Mouse (Mus musculus) left cerebral cortex, postnatal 14 days (tissue): ENCODE data around the gene H2-Aa. TPM values are rescaled to one million over a fixed set of nuclear protein-coding genes. Genes with fewer than 3 reads are reported as not detected.
A peak's percentile ranks its signal among the peaks of the same experiment; 100 is the strongest.
"Not testable (repeated sequence)": the region's sequence is repeated elsewhere in the genome, so short reads cannot be mapped to it uniquely, and the experiment has no call there.

Experiments used
- DNase-seq, 2 experiments: peaks; one replicate each; pipeline ENCODE4 v3.0.0; 2021 to 2022; ENCODE audit warnings: low spot score in 2 of 2, mixed read lengths in 1 of 2
- intact Hi-C: fragments of 180-260 bp; cut with DNase I; formaldehyde crosslinking; loops from one replicate; pipeline ENCODE4 v1.15.1; 2025
- long read RNA-seq, 2 experiments: library from polyadenylated mRNA; stranded (forward); transcript quantifications; one replicate each; pipeline ENCODE4 v2.0.0; 2021
- total RNA-seq, 2 experiments: library from RNA; stranded (reverse); gene quantifications; 2 replicates each; pipeline ENCODE4 v1.2.3; 2021

H2-Aa gene
- 1 to 10 TPM; 1.6 to 1.7 TPM for total RNA-seq
- long read RNA-seq, experiment 1, partial matches to known transcripts: 0 of 1 reads
- long read RNA-seq, experiment 1, other reads (novel, unspliced or antisense): 0 of 1 reads
- long read RNA-seq, experiment 2, partial matches to known transcripts: 0 of 1 reads
- long read RNA-seq, experiment 2, other reads (novel, unspliced or antisense): 0 of 1 reads

- DNase-seq: peak; percentile 84 to 89
- intact Hi-C loops: no loop called here
Observed at GRCm38 (mm10) chr17:34287648-34288047, at the start of gene H2-Aa. Gene H2-Aa, minus strand, starts transcription at chr17:34287823.

- DNase-seq: no peak
- intact Hi-C loops: no loop called here
Observed at GRCm38 (mm10) chr17:34331200-34331599, 43.6 kb upstream of the H2-Aa start.

DNA sequence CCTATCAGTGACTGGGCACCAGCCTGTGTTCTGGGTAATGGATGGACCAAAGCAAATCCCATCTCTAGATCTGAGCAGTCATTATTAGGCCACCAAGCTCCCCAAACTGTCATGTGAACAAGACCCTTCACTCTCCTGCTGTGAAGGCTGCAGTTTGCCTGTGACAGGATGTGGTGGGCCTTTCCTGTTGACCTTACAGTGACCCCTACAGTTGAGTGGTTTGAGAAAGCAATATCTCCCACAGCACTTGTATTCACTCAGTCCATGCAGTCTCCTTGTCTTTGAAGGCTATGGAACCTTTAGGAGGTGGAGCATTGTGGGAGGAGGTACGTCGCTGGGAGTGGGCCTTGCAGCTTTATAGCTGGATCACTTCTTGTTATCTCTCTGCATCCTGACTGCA, 42.2 kb upstream of the H2-Aa start:
- intact Hi-C loops: no loop called here
- no peak for DNase-seq

DNA sequence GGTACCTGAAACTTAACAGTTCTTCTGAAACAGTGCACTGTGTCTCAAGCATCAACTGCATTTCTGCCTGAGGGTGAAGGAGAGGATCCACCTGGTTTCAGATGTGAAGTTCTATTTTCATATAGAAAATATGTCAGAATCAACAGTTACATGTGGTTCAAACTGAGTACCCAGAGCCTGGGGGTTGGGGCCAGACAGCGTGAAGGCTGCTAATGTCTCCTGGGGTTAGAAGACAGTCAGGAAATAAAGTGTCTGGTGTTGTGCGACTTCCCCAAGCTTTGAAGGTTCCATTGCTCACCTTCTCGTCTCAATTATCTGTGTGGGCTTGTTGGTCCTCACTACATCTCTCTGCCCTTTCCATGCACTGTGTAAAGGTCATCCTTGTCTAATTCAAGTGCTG, 38.8 kb upstream of the H2-Aa start:
- DNase-seq: no peak
- intact Hi-C loops: no loop called here

DNA sequence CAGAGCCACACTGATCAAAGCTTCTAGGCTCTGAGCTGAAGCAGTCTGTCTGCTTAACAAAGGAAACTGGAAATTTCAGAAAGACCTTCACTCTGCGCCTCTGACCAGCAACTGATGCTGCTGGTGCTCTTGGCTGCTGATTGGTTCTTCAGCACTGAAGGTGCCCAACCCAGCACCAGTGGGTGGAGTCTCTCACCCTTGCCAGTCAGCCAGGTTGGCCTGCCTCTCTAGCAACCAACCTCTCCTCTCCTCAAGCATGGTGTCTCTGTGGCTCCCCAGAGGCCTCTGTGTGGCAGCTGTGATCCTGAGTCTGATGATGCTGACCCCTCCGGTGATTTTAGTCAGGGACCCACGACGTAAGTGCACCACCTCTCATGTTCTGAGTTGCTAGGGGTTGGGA, 37.8 kb upstream of the H2-Aa start, which contains the start of gene H2-Eb2:
Gene H2-Eb2 (plus strand): TSS at position 230 of the 400 bp plus-strand sequence.
- intact Hi-C loops: no loop called here
- DNase-seq: no peak

- no peak for DNase-seq
- intact Hi-C loops: no loop called here
Observed at GRCm38 (mm10) chr17:34317275-34317674, 29.7 kb upstream of the H2-Aa start.

GRCm38 (mm10) chr17:34316697-34317096, 29.1 kb upstream of the H2-Aa start:
- no peak for DNase-seq
- intact Hi-C loops: no loop called here

GRCm38 (mm10) chr17:34315512-34315911, 27.9 kb upstream of the H2-Aa start:
- no peak for DNase-seq
- intact Hi-C loops: no loop called here

GRCm38 (mm10) chr17:34314286-34314685, 26.7 kb upstream of the H2-Aa start:
- intact Hi-C loops: loop anchor here (5.0 kb wide), 1 partner anchor 33 kb away; no protein-coding TSS in a partner anchor
- no peak for DNase-seq

- intact Hi-C loops: loop anchor here (2.0 to 5.0 kb wide), 2 partner anchors 34 to 63 kb away; no protein-coding TSS in a partner anchor
- DNase-seq: peak; percentile 81 to 84
Observed at GRCm38 (mm10) chr17:34313393-34313792, 25.8 kb upstream of the H2-Aa start.

DNA sequence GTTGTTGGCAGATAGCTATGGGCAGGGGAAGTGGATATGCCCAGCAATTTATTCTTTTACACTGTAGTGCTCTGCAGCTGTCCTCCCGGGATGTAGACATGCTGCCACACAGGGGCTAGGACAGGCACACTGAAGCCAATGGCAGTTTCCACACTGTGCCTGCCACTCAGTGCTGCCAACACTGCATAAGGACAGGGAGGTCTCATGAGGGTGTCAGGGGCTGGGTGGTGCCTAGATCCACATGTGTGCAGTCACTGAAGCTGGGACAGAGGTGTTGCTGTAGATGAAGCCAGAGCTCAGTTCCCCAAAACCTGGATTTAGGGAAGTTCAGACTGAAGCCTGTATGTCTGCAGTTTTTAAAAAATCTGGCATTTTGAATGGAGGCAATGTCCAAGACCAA, 24.6 kb upstream of the H2-Aa start:
- no peak for DNase-seq
- intact Hi-C loops: loop anchor here (2.0 to 5.0 kb wide), 2 partner anchors 35 to 61 kb away; no protein-coding TSS in a partner anchor

GRCm38 (mm10) chr17:34310526-34310925, 22.9 kb upstream of the H2-Aa start:
- intact Hi-C loops: loop anchor here (5.0 kb wide), 1 partner anchor 37 kb away; no protein-coding TSS in a partner anchor
- DNase-seq: not testable (repeated sequence)

DNA sequence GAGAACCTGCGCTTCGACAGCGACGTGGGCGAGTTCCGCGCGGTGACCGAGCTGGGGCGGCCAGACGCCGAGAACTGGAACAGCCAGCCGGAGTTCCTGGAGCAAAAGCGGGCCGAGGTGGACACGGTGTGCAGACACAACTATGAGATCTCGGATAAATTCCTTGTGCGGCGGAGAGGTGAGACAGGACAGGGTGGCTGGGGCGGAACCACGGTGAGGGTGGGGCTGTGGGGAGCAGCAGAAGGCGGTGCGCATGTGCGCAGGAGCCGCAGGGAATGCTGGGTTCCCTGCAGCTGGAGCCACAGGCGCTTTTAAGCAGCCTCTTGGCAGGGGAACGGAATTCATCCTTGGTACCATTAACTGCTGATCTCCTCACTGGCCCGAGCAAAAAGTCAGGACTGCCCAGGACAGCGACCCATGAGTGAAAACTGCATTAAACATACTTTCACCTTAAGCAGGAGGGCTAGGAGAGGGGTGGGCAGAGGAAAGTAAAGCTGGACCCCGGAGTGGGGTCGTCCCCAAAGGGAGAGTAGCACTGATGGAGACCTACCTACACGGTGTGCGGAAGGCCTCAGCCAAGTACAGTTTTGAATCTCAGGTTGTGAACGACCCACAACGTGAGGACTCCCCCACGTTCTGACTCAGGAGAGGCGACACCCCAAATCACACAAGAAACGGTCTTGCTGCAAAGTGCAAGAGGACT, 22.2 kb upstream of the H2-Aa start:
- intact Hi-C loops: loop anchor here (5.0 kb wide), 1 partner anchor 37 kb away; no protein-coding TSS in a partner anchor
- peak; percentile 54 to 75 for DNase-seq

GRCm38 (mm10) chr17:34309225-34309624, 21.6 kb upstream of the H2-Aa start:
- no peak for DNase-seq
- intact Hi-C loops: no loop called here

DNA sequence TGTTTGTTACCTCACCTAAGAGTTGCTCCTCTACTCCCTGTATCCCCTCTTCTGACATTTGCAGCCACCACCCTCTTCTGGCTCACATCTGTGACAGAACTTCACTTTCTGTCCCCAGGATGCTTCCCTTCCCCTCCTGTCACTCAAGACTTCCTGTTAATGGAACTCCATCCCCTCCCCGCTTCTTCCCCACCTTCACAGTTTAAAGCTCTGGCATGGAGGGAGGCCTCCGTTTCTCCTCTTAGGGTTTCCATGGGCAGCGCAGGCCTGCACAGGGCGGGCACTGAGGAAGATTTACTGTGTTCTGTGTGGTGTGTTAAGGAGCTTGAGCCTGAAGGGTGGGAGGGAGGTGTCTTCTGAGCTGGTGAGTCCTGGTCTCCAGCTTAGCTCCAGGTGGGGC, 20.5 kb upstream of the H2-Aa start:
- intact Hi-C loops: no loop called here
- no peak for DNase-seq

DNA sequence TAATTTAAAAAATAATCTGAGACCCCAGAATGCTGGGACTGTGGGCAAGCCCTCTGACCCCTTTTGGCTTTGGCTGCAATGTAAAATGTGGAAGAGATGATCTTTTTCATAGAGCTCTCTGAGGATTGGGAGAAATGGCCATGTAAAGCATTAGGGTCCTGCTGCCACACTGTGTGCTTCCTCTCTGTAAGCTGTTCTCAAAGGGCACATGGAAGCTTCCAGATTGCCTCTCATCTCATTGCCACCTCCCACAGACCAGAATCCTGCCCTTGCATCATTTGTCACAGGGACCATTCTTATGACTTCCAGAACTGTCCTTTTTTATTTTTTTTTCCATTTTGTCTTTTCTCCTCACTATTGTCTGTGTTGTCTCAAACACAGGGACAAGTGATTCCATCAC, 19.6 kb upstream of the H2-Aa start:
- intact Hi-C loops: no loop called here
- DNase-seq: no peak

DNA sequence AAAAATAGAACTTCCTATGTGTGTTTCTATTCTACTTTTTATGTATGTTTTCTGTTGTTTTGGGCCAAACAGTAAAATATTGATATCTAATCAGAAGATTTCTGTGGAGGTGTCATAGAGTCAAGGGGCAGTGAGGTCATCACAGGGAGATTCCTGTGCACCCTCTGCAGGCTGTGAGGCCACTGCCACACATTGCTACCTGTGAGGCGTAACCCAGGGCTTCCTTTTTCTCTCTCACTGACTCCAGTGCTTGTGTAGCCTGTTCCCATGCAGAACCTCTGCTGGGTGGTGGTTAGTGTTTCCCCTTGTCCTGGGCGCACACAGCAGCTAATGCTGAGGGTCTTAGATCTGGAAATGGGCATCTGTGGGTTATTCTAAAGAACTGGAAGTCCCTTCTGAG, 18.8 kb upstream of the H2-Aa start:
- intact Hi-C loops: no loop called here
- DNase-seq: no peak

DNA sequence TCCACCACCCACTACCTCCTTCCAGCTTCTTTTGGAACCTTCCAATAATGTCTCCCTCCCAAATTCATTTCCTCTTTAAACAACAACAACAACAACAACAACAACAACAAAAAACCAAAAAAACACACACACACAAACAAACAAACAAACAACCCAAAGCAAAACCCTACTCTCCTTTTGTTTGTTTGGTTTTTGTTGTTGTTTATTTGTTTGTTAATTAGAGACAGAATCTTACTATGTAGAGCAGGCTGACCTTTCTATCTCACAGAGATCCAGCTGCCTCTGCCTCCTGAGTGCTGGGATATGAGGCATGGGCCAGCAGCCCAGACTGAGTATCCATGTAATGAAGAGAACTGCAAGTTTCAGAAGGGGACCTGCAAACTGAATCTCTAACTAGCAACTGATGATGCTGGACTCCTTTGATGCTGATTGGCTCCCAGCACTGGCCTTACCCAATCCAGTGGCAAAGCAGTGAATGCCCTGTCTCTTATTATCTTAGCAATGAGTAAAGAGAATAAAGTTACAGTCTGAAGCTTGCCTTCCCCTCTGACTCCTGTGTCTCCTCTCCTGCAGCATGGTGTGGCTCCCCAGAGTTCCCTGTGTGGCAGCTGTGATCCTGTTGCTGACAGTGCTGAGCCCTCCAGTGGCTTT, 17.9 kb upstream of the H2-Aa start, which contains the start of gene H2-Eb1:
Gene H2-Eb1 (plus strand): TSS at position 488 of the 651 bp plus-strand sequence.
- intact Hi-C loops: no loop called here
- peak; percentile 96 to 98 for DNase-seq

- DNase-seq: peak; percentile 85 to 89
- intact Hi-C loops: no loop called here
Observed at GRCm38 (mm10) chr17:34304751-34305150, 17.1 kb upstream of the H2-Aa start.

DNA sequence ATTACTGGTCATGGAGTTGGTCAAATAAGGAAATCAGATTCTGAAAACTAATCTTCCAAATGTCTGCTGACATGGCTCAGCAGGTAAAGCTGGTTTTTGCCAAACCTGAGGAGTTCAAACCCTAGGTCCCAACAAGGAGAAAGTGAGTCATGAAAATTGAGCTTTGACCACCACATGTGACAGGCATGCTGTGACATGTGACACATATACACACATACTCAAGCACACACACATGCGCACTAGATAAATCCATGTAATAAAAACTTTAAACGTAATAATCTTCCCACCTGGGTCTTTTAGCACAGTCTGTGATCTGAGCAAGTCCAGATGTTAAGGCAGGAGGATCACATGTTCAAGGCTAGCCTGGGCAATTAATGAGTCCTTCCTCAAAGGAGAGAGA, 16.2 kb upstream of the H2-Aa start:
- no peak for DNase-seq
- intact Hi-C loops: no loop called here
